Mouse (Mus musculus) hindbrain, embryonic 14.5 days (tissue): ENCODE results near the gene Cd300a. TPM values are rescaled to one million over a fixed set of nuclear protein-coding genes. Genes with fewer than 3 reads are reported as not detected.

Experiments used
- ATAC-seq: fragments of 200-750 bp; cut with Nextera tagmentation; 2 replicates; pipeline ENCODE4 v1.8.0; 2017; ENCODE audit warnings: moderate number of reproducible peaks, mild to moderate bottlenecking, moderate TSS enrichment, moderate library complexity; ENCODE audit not compliant: low FRiP score
- DNase-seq: peaks from one replicate; pipeline ENCODE4 v3.0.0-alpha.2; 2015; ENCODE audit warnings: low spot score
- H3K27ac ChIP-seq: fragments of 300-500 bp; sonication (generic); 2 replicates; pipeline ENCODE4 v1.5.1; 2014; ENCODE audit warnings: mild to moderate bottlenecking, moderate library complexity
- H3K27me3 ChIP-seq: fragments of 300-500 bp; sonication (generic); 2 replicates; pipeline ENCODE4 v1.6.1; 2014; ENCODE audit warnings: mild to moderate bottlenecking, low read length, mixed read lengths; ENCODE audit not compliant: control insufficient read depth, insufficient read depth
- H3K36me3 ChIP-seq: fragments of 300-500 bp; sonication (generic); replicated peaks from 2 replicates; pipeline ENCODE4 v1.6.1; 2014; ENCODE audit not compliant: control insufficient read depth, insufficient read depth
- H3K4me1 ChIP-seq: fragments of 300-500 bp; sonication (generic); replicated peaks from 2 replicates; pipeline ENCODE4 v1.6.1; 2014; ENCODE audit warnings: antibody characterized with exemption, low read length, mixed read lengths; ENCODE audit not compliant: control insufficient read depth, insufficient read depth
- H3K4me2 ChIP-seq: fragments of 300-500 bp; sonication (generic); replicated peaks from 2 replicates; pipeline ENCODE4 v1.6.1; 2014; ENCODE audit warnings: mild to moderate bottlenecking, moderate library complexity
- H3K4me3 ChIP-seq: fragments of 300-500 bp; sonication (generic); replicated peaks from 2 replicates; pipeline ENCODE4 v1.5.1; 2014; ENCODE audit warnings: mild to moderate bottlenecking, low read length
- H3K9ac ChIP-seq: fragments of 300-500 bp; sonication (generic); 2 replicates; pipeline ENCODE4 v1.6.1; 2014
- H3K9me3 ChIP-seq: fragments of 300-500 bp; sonication (generic); 2 replicates; pipeline ENCODE4 v1.6.1; 2016; ENCODE audit warnings: low read length; ENCODE audit not compliant: control insufficient read depth
- WGBS: fragments of 180-500 bp; shearing (Covaris S2); extraction: QIAGEN DNeasy Blood & Tissue Kit; methylation state at CpG from one replicate; pipeline ENCODE4 v1.1.7; 2014; 5-methylcytosine and 5-hydroxymethylcytosine counted together
- polyA plus RNA-seq: library from polyadenylated mRNA; unstranded; fragments of >200 nt; fragmentation: Nextera tagmentation; extraction: Ambion mirVana; gene quantifications from 2 replicates; pipeline ENCODE4 v1.2.1, GENCODE M21; 2014

The Cd300a gene
- polyA plus RNA-seq, 1 experiment from 2014 or later = 1.9 TPM

GRCm38 (mm10) chr11:114922439-114922838, 32.6 kb downstream of the Cd300a start:
- WGBS = 73% methylated on average over 4 of the region's 4 CpGs
- H3K27me3 ChIP-seq = no peaks in the 10 kb centered on the region
- no peak overlapping the region for H3K27ac ChIP-seq
- DNase-seq (no peak), ATAC-seq (no peak)
- H3K4me1 ChIP-seq = no peaks in the 10 kb centered on the region
- H3K9me3 ChIP-seq = no peaks in the 10 kb centered on the region
- no peaks in the 10 kb centered on the region for H3K36me3 ChIP-seq
- H3K4me3 ChIP-seq = no peak overlapping the region
- H3K4me2 ChIP-seq = no peak overlapping the region
- H3K9ac ChIP-seq = no peak overlapping the region

- H3K9ac ChIP-seq = no peak overlapping the region
- H3K4me2 ChIP-seq = no peak overlapping the region
- no peak overlapping the region for H3K27ac ChIP-seq
- no peaks in the 10 kb centered on the region for H3K9me3 ChIP-seq
- 71% methylated on average over 4 of the region's 4 CpGs for WGBS
- H3K4me3 ChIP-seq = no peak overlapping the region
- no peak for ATAC-seq
- no peaks in the 10 kb centered on the region for H3K27me3 ChIP-seq
- H3K4me1 ChIP-seq = no peaks in the 10 kb centered on the region
- no peaks in the 10 kb centered on the region for H3K36me3 ChIP-seq
- DNase-seq = no peak
These were observed 34.1 kb downstream of the Cd300a start for GRCm38 (mm10) chr11:114923961-114924360.

DNA sequence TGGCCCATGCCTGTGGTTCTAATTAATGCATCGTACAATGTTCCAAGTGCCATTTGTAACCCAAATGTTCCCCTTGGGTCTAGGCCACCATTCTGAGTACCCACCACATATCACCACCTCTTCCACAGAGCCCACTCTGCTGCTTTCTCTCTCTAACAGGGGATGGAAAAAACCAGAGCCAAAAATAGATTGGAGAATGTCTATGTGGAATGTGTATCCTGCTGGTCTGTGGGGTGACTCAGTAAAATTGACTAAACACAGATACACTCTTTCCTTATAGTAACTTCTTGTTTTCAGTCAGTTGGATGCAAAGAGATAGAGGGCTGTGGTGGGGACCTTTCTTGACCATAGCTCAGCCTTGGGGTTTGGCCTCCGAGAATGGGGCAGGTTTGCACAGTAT, 39.7 kb downstream of the Cd300a start:
- H3K4me3 ChIP-seq = no peak overlapping the region
- H3K4me1 ChIP-seq = no peaks in the 10 kb centered on the region
- ATAC-seq (no peak), DNase-seq (no peak)
- no peaks in the 10 kb centered on the region for H3K27me3 ChIP-seq
- H3K9me3 ChIP-seq = no peaks in the 10 kb centered on the region
- no peak overlapping the region for H3K27ac ChIP-seq
- H3K4me2 ChIP-seq = no peak overlapping the region
- no peaks in the 10 kb centered on the region for H3K36me3 ChIP-seq
- WGBS = 85% methylated on average over 2 of the region's 2 CpGs
- H3K9ac ChIP-seq = no peak overlapping the region

DNA sequence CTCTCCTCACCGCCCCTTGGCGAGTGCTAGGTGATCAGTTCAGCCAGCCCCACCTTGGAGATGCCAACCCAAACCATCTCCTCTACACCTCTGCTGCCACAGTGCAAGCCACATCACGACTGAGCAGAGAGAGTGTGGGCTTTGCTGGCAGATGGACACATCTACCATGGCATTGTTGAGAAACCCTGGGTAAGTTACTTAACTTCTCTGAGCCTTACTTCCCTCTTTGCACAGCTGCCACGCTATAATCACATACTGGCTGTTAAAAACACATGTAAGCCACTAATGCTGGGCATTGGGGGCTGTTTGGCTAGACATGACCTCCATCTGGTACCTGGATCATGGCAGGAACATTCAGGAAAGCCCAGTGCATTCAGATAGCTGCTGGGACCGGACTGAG, 41.2 kb downstream of the Cd300a start:
- no peak overlapping the region for H3K4me2 ChIP-seq
- DNase-seq (no peak), ATAC-seq (no peak)
- H3K9ac ChIP-seq = no peak overlapping the region
- no peaks in the 10 kb centered on the region for H3K4me1 ChIP-seq
- H3K9me3 ChIP-seq = no peaks in the 10 kb centered on the region
- no peaks in the 10 kb centered on the region for H3K27me3 ChIP-seq
- no peaks in the 10 kb centered on the region for H3K36me3 ChIP-seq
- WGBS = 82% methylated on average over 5 of the region's 5 CpGs
- H3K27ac ChIP-seq = no peak overlapping the region
- H3K4me3 ChIP-seq = no peak overlapping the region

DNA sequence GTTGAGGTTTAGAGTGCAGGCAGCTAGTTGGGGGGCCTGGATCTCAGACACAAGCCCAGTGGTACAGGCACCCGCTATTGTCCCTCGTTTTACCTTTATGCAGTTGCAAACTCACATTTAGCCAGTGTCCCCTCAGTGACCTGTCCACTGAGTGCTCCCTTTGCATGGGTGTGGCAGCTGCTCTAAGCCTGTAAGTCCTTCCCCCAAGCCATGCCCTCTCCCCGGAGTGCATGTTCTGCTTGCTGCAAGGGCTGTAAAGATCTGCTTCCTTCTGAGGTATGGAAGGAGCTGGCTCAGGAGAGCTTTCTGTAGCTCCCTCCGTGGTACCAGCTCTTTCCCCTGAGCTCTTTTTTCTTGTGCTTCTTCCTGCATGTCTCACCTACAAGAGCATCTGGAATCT, 43.8 kb downstream of the Cd300a start:
- ATAC-seq (no peak), DNase-seq (no peak)
- Histone ChIP-seq H3K4me3 (no peak overlapping the region), H3K9ac (no peak overlapping the region), H3K27ac (no peak overlapping the region), H3K4me2 (no peak overlapping the region), H3K9me3 (no peaks in the 10 kb centered on the region), H3K4me1 (no peaks in the 10 kb centered on the region), H3K36me3 (no peaks in the 10 kb centered on the region), H3K27me3 (no peaks in the 10 kb centered on the region)
- WGBS = 88% methylated on average over 4 of the region's 4 CpGs

DNA sequence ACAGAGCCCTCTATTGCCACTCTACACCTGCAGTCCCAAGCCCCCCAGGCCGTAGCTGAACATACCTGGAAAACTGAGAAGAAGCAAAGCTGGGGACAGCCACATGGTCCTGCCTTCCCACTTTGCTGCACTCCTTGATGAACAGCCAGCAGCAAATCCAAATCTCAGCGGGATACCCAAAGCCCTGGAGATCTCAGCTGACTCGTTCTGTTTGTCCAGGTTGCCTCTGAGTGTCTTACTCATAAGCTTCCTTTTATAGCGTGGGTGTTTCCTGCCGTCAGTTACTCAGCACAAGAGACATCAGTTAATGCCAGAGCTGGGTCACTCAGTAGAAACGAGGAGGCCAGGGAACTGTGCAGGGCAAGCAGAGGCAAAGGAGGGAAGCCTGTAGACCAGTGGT, 44.3 kb downstream of the Cd300a start, which contains the start of gene Cd300lb:
Gene Cd300lb (minus strand): TSS at position 243 of the 400 bp plus-strand sequence.
- Histone ChIP-seq H3K4me1 (no peaks in the 10 kb centered on the region), H3K4me3 (no peak within 1 kb of the TSS), H3K9me3 (no peaks in the 10 kb centered on the region), H3K36me3 (no peaks in the 10 kb centered on the region), H3K4me2 (no peak within 1 kb of the TSS), H3K9ac (no peak within 1 kb of the TSS), H3K27me3 (no peaks in the 10 kb centered on the region), H3K27ac (no peak within 1 kb of the TSS)
- DNase-seq (no peak), ATAC-seq (no peak)
- WGBS = 66% methylated on average over 6 of the region's 6 CpGs

Other genes with a start within 250 kb of the Cd300a start
- 694 and 869 TPM in 2 replicates for gene Rpl38, start 221.5 kb upstream of the Cd300a start, polyA plus RNA-seq
- gene Ttyh2, start 214.6 kb upstream of the Cd300a start, polyA plus RNA-seq = 32.0 and 35.1 TPM in 2 replicates
- gene Dnaic2, start 162.6 kb upstream of the Cd300a start, polyA plus RNA-seq = 1.9 and 2.5 TPM in 2 replicates
- gene Kif19a, start 124.7 kb upstream of the Cd300a start, polyA plus RNA-seq = 0.99 and 1.4 TPM in 2 replicates
- gene Btbd17, start 94.1 kb upstream of the Cd300a start, polyA plus RNA-seq = 20.0 and 22.1 TPM in 2 replicates
- not detected in 2 replicates for gene Gpr142, start 91.1 kb upstream of the Cd300a start, polyA plus RNA-seq
- 8.5 and 9.9 TPM in 2 replicates for gene Gprc5c, start 38.9 kb upstream of the Cd300a start, polyA plus RNA-seq
- 0.10 and 0.29 TPM in 2 replicates for gene Cd300lb, start 44.3 kb downstream of the Cd300a start, polyA plus RNA-seq
- not detected in 2 replicates for gene Cd300c, start 79.1 kb downstream of the Cd300a start, polyA plus RNA-seq
- 0.08 and 0.11 TPM in 2 replicates for gene Cd300ld, start 99.9 kb downstream of the Cd300a start, polyA plus RNA-seq
- gene Cd300c2, start 111.8 kb downstream of the Cd300a start, polyA plus RNA-seq = 1.0 and 1.7 TPM in 2 replicates
- gene Cd300ld2, start 126.2 kb downstream of the Cd300a start, polyA plus RNA-seq = not detected in 2 replicates
- not detected in 2 replicates for gene Cd300ld4, start 137.0 kb downstream of the Cd300a start, polyA plus RNA-seq
- gene Cd300ld5, start 147.7 kb downstream of the Cd300a start, polyA plus RNA-seq = not detected in 2 replicates
- gene Cd300ld3, start 158.4 kb downstream of the Cd300a start, polyA plus RNA-seq = not detected in 2 replicates
- gene Cd300e, start 172.1 kb downstream of the Cd300a start, polyA plus RNA-seq = 0.16 TPM in 1 of 2 replicates, not detected in the other
- gene Rab37, start 201.4 kb downstream of the Cd300a start, polyA plus RNA-seq = 0.59 and 0.66 TPM in 2 replicates
- gene Cd300lf, start 244.0 kb downstream of the Cd300a start, polyA plus RNA-seq = not detected in 2 replicates